Mouse (Mus musculus): Measurements from ENCODE around the gene Smco3. TPM values are rescaled to one million over a fixed set of nuclear protein-coding genes. Genes with fewer than 3 reads are reported as not detected.
"Not testable (repeated sequence)": the region's sequence is repeated elsewhere in the genome, so short reads cannot be mapped to it uniquely, and the experiment has no call there.

The Smco3 gene
- 10 to 100 TPM in 1 of 2 experiments, 1 to 10 TPM in 1; 5.2 to 10.5 TPM for total RNA-seq (2021)

GRCm38 (mm10) chr6:136835352-136835751 lies at the start of gene Smco3:
TSS of gene Smco3 (minus strand) at chr6:136835452.
- DNase-seq (ENCODE audit: extremely low spot score in 1 of 2, low spot score in 1 of 2) = no peak

GRCm38 (mm10) chr6:136884766-136885165 lies 49.5 kb upstream of the Smco3 start:
- DNase-seq (ENCODE audit: extremely low spot score in 1 of 2, low spot score in 1 of 2) = not testable (repeated sequence)

DNA sequence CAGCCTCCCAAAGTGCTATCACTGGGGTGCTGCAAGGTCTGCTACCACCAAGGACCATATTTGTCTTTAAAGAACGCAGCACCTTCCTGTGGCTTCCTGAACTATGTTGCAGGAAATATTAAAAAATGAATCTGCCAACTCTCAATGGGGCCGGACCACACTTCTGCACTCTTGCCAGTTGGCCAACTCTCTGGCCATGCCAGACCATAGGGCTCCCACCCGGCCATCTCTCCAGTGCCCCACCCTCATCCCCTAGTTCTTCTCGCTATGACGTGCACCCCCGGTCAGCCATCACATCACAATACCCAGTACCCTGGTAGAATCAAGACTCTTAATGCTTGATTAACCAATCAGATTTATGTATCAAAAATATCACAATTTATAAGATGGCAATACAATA lies 48.7 kb upstream of the Smco3 start:
- DNase-seq (ENCODE audit: extremely low spot score in 1 of 2, low spot score in 1 of 2) = no peak

GRCm38 (mm10) chr6:136883431-136883915 lies 48.2 kb upstream of the Smco3 start:
- DNase-seq (ENCODE audit: extremely low spot score in 1 of 2, low spot score in 1 of 2) = no peak

DNA sequence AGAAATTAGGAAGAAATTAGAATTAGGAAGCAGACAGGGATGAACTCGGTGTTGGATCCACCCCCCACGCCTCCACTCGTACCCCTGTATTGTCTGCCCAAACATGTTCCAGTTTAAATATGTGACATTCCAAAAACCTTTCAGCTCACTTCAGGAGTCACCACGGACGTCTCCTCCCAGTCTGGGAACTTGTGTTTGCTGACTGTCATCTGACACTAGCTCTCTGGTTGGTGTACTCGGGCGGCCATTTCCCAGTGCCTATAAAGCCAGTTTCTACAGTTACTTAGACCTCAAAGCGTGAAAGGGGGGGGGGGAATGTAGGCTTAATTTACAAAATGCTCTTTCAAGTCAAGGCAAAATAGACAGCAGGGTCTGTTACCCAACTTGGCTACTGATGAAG lies 46.4 kb upstream of the Smco3 start:
- no peak for DNase-seq (ENCODE audit: extremely low spot score in 1 of 2, low spot score in 1 of 2)

GRCm38 (mm10) chr6:136875670-136876069 lies 40.4 kb upstream of the Smco3 start, which contains the start of gene Mgp:
TSS of gene Mgp (minus strand) at chr6:136875823.
- DNase-seq (ENCODE audit: extremely low spot score in 1 of 2, low spot score in 1 of 2) = no peak

DNA sequence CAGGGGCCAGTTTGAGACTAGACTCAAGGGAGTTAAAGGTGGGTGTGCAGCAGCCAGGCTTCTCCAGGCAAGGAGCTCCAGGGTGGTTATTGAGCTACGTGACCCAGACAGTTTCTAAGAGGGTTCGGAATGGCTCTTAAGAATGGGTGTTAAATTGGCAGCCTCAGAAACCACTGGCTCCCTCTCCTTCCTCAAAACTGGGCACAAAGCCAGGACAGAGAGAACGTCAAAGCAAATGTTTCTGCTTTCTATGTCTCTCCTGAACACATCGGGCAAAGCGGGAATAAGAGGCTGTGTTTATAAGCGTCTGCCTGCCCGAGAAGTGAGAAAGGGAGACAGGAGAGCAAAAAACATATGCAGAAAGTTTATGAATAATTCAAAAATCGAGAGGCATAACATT lies 39.3 kb upstream of the Smco3 start:
- DNase-seq (ENCODE audit: extremely low spot score in 1 of 2, low spot score in 1 of 2) = no peak

GRCm38 (mm10) chr6:136868921-136869320 lies 33.7 kb upstream of the Smco3 start:
- no peak for DNase-seq (ENCODE audit: extremely low spot score in 1 of 2, low spot score in 1 of 2)

GRCm38 (mm10) chr6:136866150-136866549 lies 30.9 kb upstream of the Smco3 start:
- no peak for DNase-seq (ENCODE audit: extremely low spot score in 1 of 2, low spot score in 1 of 2)

DNA sequence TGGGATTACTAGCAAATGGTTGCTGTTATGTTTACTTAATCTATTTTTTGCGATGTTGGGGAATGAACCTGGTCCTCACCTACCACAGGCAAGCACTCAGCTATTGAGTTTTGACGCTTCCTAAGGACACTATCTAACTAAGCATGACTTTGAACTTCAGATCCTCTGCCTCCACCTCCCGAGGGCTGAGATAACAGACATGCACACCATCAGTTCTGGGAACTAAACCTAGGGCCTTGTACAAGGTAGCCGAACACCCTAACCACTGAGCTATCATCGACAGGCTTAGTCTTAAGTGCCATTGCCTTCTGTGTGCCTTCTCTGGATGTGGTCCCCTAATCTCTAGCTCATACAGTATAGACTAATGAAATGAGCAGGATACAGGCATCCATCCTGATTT lies 30.1 kb upstream of the Smco3 start:
- DNase-seq (ENCODE audit: extremely low spot score in 1 of 2, low spot score in 1 of 2) = no peak

GRCm38 (mm10) chr6:136861020-136861419 lies 25.8 kb upstream of the Smco3 start:
- no peak for DNase-seq (ENCODE audit: extremely low spot score in 1 of 2, low spot score in 1 of 2)

DNA sequence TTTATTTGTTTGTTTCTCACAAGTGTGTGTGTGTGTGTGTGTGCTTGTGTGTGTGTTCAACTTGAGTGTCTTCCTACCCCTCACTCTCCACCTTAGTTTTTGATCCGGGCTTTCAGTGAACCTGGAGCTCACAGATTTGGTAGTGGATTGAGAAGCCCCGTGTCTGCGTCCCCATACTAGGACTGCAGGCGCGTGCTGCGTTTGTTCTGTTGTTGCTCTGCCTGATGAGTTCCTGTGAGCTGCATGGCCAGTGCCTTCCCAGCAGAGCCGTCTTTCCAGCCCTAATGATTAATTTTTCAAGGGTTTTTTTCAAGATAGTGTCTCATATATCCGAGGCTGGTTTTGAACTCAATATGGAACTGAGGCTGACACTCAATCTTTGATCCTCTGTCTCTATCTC lies 23.2 kb upstream of the Smco3 start:
- no peak for DNase-seq (ENCODE audit: extremely low spot score in 1 of 2, low spot score in 1 of 2)

- no peak for DNase-seq (ENCODE audit: extremely low spot score in 1 of 2, low spot score in 1 of 2)
Measured at GRCm38 (mm10) chr6:136857873-136858260, 22.6 kb upstream of the Smco3 start.

- no peak for DNase-seq (ENCODE audit: extremely low spot score in 1 of 2, low spot score in 1 of 2)
Measured at GRCm38 (mm10) chr6:136857186-136857872, 22.1 kb upstream of the Smco3 start, which contains the start of gene Art4. TSS of gene Art4 (minus strand) at chr6:136857733.

GRCm38 (mm10) chr6:136856071-136856636 lies 20.9 kb upstream of the Smco3 start:
- no peak for DNase-seq (ENCODE audit: extremely low spot score in 1 of 2, low spot score in 1 of 2)

- no peak for DNase-seq (ENCODE audit: extremely low spot score in 1 of 2, low spot score in 1 of 2)
Measured at GRCm38 (mm10) chr6:136855183-136855582, 19.9 kb upstream of the Smco3 start.

- no peak for DNase-seq (ENCODE audit: extremely low spot score in 1 of 2, low spot score in 1 of 2)
Measured at GRCm38 (mm10) chr6:136854361-136854781, 19.1 kb upstream of the Smco3 start.

DNA sequence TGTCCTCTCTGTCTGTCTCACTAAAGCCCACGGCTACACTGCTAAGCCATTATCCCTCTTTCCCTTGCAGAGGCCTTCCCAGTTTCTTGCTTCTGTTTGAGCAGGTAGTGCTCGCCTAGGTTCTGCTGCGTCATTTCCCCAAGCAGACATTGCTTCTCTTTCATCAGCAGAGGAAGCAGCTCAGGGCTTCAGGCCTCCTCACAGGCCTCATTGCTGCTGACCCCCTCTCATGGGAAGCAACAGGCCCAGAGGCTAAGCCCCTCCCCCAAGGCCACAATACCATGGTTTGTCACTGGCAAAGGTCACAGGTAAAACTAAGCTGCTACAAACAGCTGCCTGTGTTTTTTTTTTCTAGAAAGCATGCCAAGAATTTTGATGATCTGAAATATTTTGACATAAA lies 17.5 kb upstream of the Smco3 start:
- no peak for DNase-seq (ENCODE audit: extremely low spot score in 1 of 2, low spot score in 1 of 2)

- DNase-seq (ENCODE audit: extremely low spot score in 1 of 2, low spot score in 1 of 2) = no peak
Measured at GRCm38 (mm10) chr6:136852348-136852747, 17.1 kb upstream of the Smco3 start.

DNA sequence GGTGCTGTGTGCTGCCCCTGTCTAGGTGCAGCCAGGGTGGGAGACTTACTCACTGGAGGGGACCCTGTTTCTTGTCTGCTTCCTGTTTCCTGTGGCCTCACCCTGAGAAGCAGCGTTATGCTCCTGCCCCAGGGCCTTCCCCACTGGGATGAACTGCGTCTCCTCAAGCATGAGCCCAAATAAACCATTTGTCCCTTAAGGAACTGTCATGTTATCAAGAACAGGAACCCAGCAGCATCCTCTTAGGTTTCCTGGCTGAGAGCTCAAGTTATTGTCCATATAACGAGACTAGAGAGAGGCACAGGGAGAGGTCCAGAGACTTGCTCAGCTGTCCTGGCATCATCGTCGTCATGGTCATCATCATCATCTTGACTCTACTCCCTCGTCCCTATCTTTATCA lies 15.0 kb upstream of the Smco3 start:
- no peak for DNase-seq (ENCODE audit: extremely low spot score in 1 of 2, low spot score in 1 of 2)

DNA sequence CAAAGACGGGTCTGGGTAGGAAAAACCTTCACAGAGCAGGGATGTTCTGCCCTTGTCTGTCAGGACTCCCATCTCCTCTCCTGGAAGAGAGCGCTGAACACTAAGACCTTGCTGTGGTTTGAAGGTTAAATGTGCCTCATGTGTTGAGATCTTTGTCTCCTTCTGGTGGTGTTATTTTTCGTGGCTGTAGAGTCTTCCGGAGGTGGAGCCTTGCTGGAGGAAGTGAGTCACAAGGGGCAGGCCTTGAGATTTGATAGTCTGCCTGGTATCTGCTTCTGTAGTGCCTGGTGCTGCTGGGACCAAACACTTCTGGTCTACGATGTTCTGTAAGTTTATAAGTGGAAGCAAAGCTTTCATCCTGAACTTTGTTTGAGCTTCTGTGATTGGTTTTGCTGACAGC lies 13.7 kb upstream of the Smco3 start:
- DNase-seq (ENCODE audit: extremely low spot score in 1 of 2, low spot score in 1 of 2) = no peak

DNA sequence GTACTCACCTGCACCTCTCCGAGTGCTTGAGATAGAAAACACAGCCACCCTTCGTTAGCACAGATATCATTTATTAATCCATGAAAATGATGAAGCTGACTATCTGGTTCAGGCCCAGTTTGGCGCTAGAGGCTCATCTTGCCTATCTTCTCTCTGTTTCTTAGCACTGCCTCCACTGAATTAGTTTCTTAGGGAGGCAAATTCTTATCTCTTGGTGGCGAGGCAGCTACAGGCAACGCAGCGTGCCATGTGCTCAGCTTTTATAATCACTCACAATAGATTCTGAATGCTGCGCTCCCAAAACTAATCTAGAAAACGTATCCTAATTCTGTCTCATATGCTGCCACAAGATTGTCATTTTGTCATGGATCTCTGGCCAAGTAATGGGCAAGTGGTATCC lies 13.1 kb upstream of the Smco3 start:
- no peak for DNase-seq (ENCODE audit: extremely low spot score in 1 of 2, low spot score in 1 of 2)
